10 mouse cellular contexts compared by ENCODE assay signal in genomic region chr5:36374221-36375050, GRCm38 (mm10). TPM values are rescaled to one million over a fixed set of nuclear protein-coding genes. Genes with fewer than 3 reads are reported as not detected.
DNase-seq lines count a peak whose midpoint lies in the region; ATAC-seq and TF ChIP-seq lines count a peak whose summit lies in the region.
"Had no signal": no experiment of that assay in that cellular context is flagged by ENCODE, and none has a peak within 500 bp of the region (broad histone marks: within the 10 kb centered on the region; RNA-seq: fewer than 3 reads in every experiment).

No protein-coding gene starts in this region.

- peak overlapping the region; percentile 31; the same call in 1 of the 2 replicates for H3K4me2 ChIP-seq in kidney, embryonic 15.5 days
- H3K4me2 ChIP-seq in intestine, embryonic 15.5 days (replicated peaks), result peak overlapping the region; percentile 12; the same call in 1 of the 2 replicates

- no peaks in the 10 kb centered on the region for H3K9me3 ChIP-seq in kidney, embryonic 15.5 days (replicated peaks)
- no peaks in the 10 kb centered on the region for H3K9me3 ChIP-seq in E14TG2a.4 (ENCODE audit: low read length)
- H3K9me3 ChIP-seq in intestine, embryonic 15.5 days, result no peaks in the 10 kb centered on the region

- TF ChIP-seq CTCF in E14TG2a.4 (conservative IDR thresholded peaks at IDR 0.05; ENCODE audit: low read length), result no peak

- H3K27me3 ChIP-seq in kidney, embryonic 15.5 days, result no peaks in the 10 kb centered on the region
- H3K27me3 ChIP-seq in E14TG2a.4 (ENCODE audit: insufficient read depth, low read length), result peaks cover 4% of the 10 kb centered on the region; the same call in 1 of the 2 replicates
- H3K27me3 ChIP-seq in intestine, embryonic 15.5 days (replicated peaks), result no peaks in the 10 kb centered on the region
- no peaks in the 10 kb centered on the region for H3K27me3 ChIP-seq in splenic B cell, adult 2 months (ENCODE audit: control insufficient read depth, insufficient read depth, low read length, poor library complexity, severe bottlenecking)

- WGBS in kidney, embryonic 15.5 days, result 26% methylated on average over 19 of the region's 19 CpGs
- 36% methylated on average over 19 of the region's 19 CpGs for WGBS in intestine, embryonic 15.5 days

- no peaks in the 10 kb centered on the region for H3K36me3 ChIP-seq in kidney, embryonic 15.5 days
- H3K36me3 ChIP-seq in E14TG2a.4 (ENCODE audit: insufficient read depth, low read length), result no peaks in the 10 kb centered on the region
- H3K36me3 ChIP-seq in intestine, embryonic 15.5 days, result no peaks in the 10 kb centered on the region
- H3K36me3 ChIP-seq in splenic B cell, adult 2 months (ENCODE audit: control insufficient read depth, insufficient read depth, low read length, poor library complexity, severe bottlenecking), result no peaks in the 10 kb centered on the region

- H3K27ac ChIP-seq in kidney, embryonic 15.5 days, result peak overlapping the region; percentile 83
- H3K27ac ChIP-seq in intestine, embryonic 15.5 days, result peak overlapping the region; percentile 72

- DNase-seq in kidney, adult 9 months, result no peak
- peak; percentile 45 for DNase-seq in splenic B cell, adult 2 months (ENCODE audit: low read depth, low spot score)
- DNase-seq in layer of hippocampus, adult 18-20 months (ENCODE audit: low spot score in 2 of 2), result no peak
- DNase-seq in adrenal gland, postnatal 14 days, result no peak
- DNase-seq: forebrain, postnatal 0 days had no signal

- peaks cover 76% of the 10 kb centered on the region for H3K4me1 ChIP-seq in kidney, embryonic 15.5 days
- peaks cover 63% of the 10 kb centered on the region for H3K4me1 ChIP-seq in E14TG2a.4 (replicated peaks; ENCODE audit: low read depth, low read length)
- peaks cover 66% of the 10 kb centered on the region for H3K4me1 ChIP-seq in intestine, embryonic 15.5 days (replicated peaks)

- no peak for ATAC-seq in kidney, embryonic 15.5 days (replicated peaks; ENCODE audit: low FRiP score)
- peak; percentile 11; the same call in 1 of the 2 replicates for ATAC-seq in intestine, embryonic 15.5 days
- ATAC-seq in erythroid progenitor cell, adult 5-6 weeks (replicated peaks; ENCODE audit: low FRiP score, poor library complexity, severe bottlenecking), result no peak
- ATAC-seq: forebrain, postnatal 0 days had no signal

- no peak overlapping the region for H3K4me3 ChIP-seq in kidney, embryonic 15.5 days (replicated peaks)
- peak overlapping the region; percentile 3; the same call in 1 of the 2 replicates for H3K4me3 ChIP-seq in E14TG2a.4 (replicated peaks; ENCODE audit: low read length)
- no peak overlapping the region for H3K4me3 ChIP-seq in intestine, embryonic 15.5 days (replicated peaks)

- no peak overlapping the region for H3K9ac ChIP-seq in kidney, embryonic 15.5 days
- H3K9ac ChIP-seq in intestine, embryonic 15.5 days, result no peak overlapping the region
- H3K9ac ChIP-seq: forebrain, postnatal 0 days had no signal

RNA-seq across cellular contexts. Expression of gene Sorcs2, which starts 23.5 kb away (rescaled TPM):
- 11.0 and 12.9 TPM in 2 replicates for polyA plus RNA-seq in kidney, embryonic 15.5 days (2015; fragmentation: Nextera tagmentation; extraction: Ambion mirVana)
- polyA plus RNA-seq in intestine, embryonic 15.5 days (2015; fragmentation: Nextera tagmentation; extraction: Ambion mirVana), result 9.6 and 10.8 TPM in 2 replicates
- 10 to 100 TPM; 41.0 to 49.9 TPM for total RNA-seq in layer of hippocampus, adult 18-20 months (2021)
- total RNA-seq in erythroid progenitor cell, adult 5-6 weeks (2015; ENCODE audit: low replicate concordance), result 5.4 TPM in 1 of 2 replicates, not detected in the other
- total RNA-seq in erythroid progenitor cell, adult 5-6 weeks (2017; ENCODE audit: low replicate concordance), result 0.39 and 2.2 TPM in 2 replicates
- 10.1 and 10.3 TPM in 2 replicates for total RNA-seq in adrenal gland, postnatal 14 days (2021)
- total RNA-seq: megakaryocyte-erythroid progenitor cell, adult 5-6 weeks had no signal
